Mouse (Mus musculus): ENCODE data around the gene Slc35e2. TPM values are rescaled to one million over a fixed set of nuclear protein-coding genes. Genes with fewer than 3 reads are reported as not detected.
"Not testable (repeated sequence)": the region's sequence is repeated elsewhere in the genome, so short reads cannot be mapped to it uniquely, and the experiment has no call there.

The Slc35e2 gene
- total RNA-seq, 2 experiments from 2014 or later = 31.1 to 45.1 TPM

GRCm38 (mm10) chr4:155606825-155607224 is 5.6 kb downstream of the Slc35e2 start:
- ATAC-seq (replicated peaks; ENCODE audit: low FRiP score, low TSS enrichment, poor library complexity, severe bottlenecking) = no peak

- ATAC-seq (replicated peaks; ENCODE audit: low FRiP score, low TSS enrichment, poor library complexity, severe bottlenecking) = no peak
Measured at GRCm38 (mm10) chr4:155611860-155612259, 10.6 kb downstream of the Slc35e2 start.

GRCm38 (mm10) chr4:155613264-155613663 is 12.0 kb downstream of the Slc35e2 start:
- no peak for ATAC-seq (replicated peaks; ENCODE audit: low FRiP score, low TSS enrichment, poor library complexity, severe bottlenecking)

GRCm38 (mm10) chr4:155618321-155618720 is 17.1 kb downstream of the Slc35e2 start:
- peak; percentile 87 for ATAC-seq (replicated peaks; ENCODE audit: low FRiP score, low TSS enrichment, poor library complexity, severe bottlenecking)

GRCm38 (mm10) chr4:155624338-155625291 is 23.4 kb downstream of the Slc35e2 start, which contains the start of gene Cdk11b:
Cdk11b (plus strand) TSS chr4:155624854.
- peak; percentile 99 for ATAC-seq (replicated peaks; ENCODE audit: low FRiP score, low TSS enrichment, poor library complexity, severe bottlenecking)

GRCm38 (mm10) chr4:155630267-155630666 is 29.1 kb downstream of the Slc35e2 start:
- ATAC-seq (replicated peaks; ENCODE audit: low FRiP score, low TSS enrichment, poor library complexity, severe bottlenecking) = no peak

- no peak for ATAC-seq (replicated peaks; ENCODE audit: low FRiP score, low TSS enrichment, poor library complexity, severe bottlenecking)
Measured at GRCm38 (mm10) chr4:155635766-155636499, 34.7 kb downstream of the Slc35e2 start.

GRCm38 (mm10) chr4:155643531-155643930 is 42.3 kb downstream of the Slc35e2 start:
- ATAC-seq (replicated peaks; ENCODE audit: low FRiP score, low TSS enrichment, poor library complexity, severe bottlenecking) = no peak

GRCm38 (mm10) chr4:155645308-155645707 is 44.1 kb downstream of the Slc35e2 start, which contains the start of gene Gm10563:
Gm10563 (minus strand) TSS chr4:155645408.
- ATAC-seq (replicated peaks; ENCODE audit: low FRiP score, low TSS enrichment, poor library complexity, severe bottlenecking) = not testable (repeated sequence)

- ATAC-seq (replicated peaks; ENCODE audit: low FRiP score, low TSS enrichment, poor library complexity, severe bottlenecking) = no peak
Measured at GRCm38 (mm10) chr4:155645721-155646120, 44.5 kb downstream of the Slc35e2 start.

GRCm38 (mm10) chr4:155649355-155649754 is 48.1 kb downstream of the Slc35e2 start:
- no peak for ATAC-seq (replicated peaks; ENCODE audit: low FRiP score, low TSS enrichment, poor library complexity, severe bottlenecking)

GRCm38 (mm10) chr4:155651553-155652269 is 50.5 kb downstream of the Slc35e2 start:
- no peak for ATAC-seq (replicated peaks; ENCODE audit: low FRiP score, low TSS enrichment, poor library complexity, severe bottlenecking)

GRCm38 (mm10) chr4:155652283-155653085 is 51.3 kb downstream of the Slc35e2 start:
- ATAC-seq (replicated peaks; ENCODE audit: low FRiP score, low TSS enrichment, poor library complexity, severe bottlenecking) = no peak

- no peak for ATAC-seq (replicated peaks; ENCODE audit: low FRiP score, low TSS enrichment, poor library complexity, severe bottlenecking)
Measured at GRCm38 (mm10) chr4:155653086-155653450, 51.9 kb downstream of the Slc35e2 start, which contains the start of gene Mmp23. Mmp23 (minus strand) TSS chr4:155653384.

- ATAC-seq (replicated peaks; ENCODE audit: low FRiP score, low TSS enrichment, poor library complexity, severe bottlenecking) = no peak
Measured at GRCm38 (mm10) chr4:155653451-155654182, 52.4 kb downstream of the Slc35e2 start.

- no peak for ATAC-seq (replicated peaks; ENCODE audit: low FRiP score, low TSS enrichment, poor library complexity, severe bottlenecking)
Measured at GRCm38 (mm10) chr4:155654183-155654455, 52.9 kb downstream of the Slc35e2 start.

GRCm38 (mm10) chr4:155654456-155655298 is 53.5 kb downstream of the Slc35e2 start:
- ATAC-seq (replicated peaks; ENCODE audit: low FRiP score, low TSS enrichment, poor library complexity, severe bottlenecking) = peak; percentile 43

Measured in megakaryocyte-erythroid progenitor cell, adult 5-6 weeks (primary cell).